11 mouse cellular contexts compared by ENCODE assay signal in the genomic region with DNA sequence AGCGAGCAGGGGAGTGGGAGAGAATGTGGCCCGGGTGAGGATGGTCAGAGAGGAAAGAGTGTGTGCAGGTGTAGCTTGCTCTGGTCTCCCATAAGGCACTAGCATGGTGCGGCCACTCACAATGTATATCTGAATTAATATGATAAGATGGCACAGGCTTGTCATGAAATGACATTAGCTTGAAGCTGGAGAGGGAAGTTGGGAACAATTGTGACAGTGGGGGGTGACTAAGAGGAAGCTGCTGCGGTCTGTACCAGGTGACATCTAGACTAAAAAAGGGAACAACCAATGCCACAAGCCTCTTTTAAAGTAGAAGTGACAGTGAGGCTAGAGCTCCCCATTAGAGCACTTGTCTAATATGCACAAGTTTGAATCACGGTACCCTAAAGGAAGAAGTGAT.
DNase-seq lines count a peak whose midpoint lies in the region; ATAC-seq and TF ChIP-seq lines count a peak whose summit lies in the region.
"Had no signal": no experiment of that assay in that cellular context is flagged by ENCODE, and none has a peak within 500 bp of the region (broad histone marks: within the 10 kb centered on the region; RNA-seq: fewer than 3 reads in every experiment).

No protein-coding gene starts in this region.

- WGBS in lung, postnatal 0 days, result 86% methylated on average over 5 of the region's 5 CpGs
- 36% methylated on average over 5 of the region's 5 CpGs for WGBS in liver, postnatal 0 days (ENCODE audit: insufficient replicate concordance)
- 9% methylated on average over 5 of the region's 5 CpGs for WGBS in spleen, adult 2 months
- 84% methylated on average over 5 of the region's 5 CpGs for WGBS in forebrain, embryonic 14.5 days

- H3K79me2 ChIP-seq in MEL (ENCODE audit: control insufficient read depth, insufficient read depth, low read length, poor library complexity), result no peaks in the 10 kb centered on the region

- no peak for TF ChIP-seq EP300 in lung, postnatal 0 days (IDR thresholded peaks at IDR 0.05)
- peak; percentile 75 to 88 for TF ChIP-seq EP300 in MEL (IDR thresholded peaks at IDR 0.05; ENCODE audit: low read depth in 1 of 2, low read length in 2 of 2)
- no peak for TF ChIP-seq EP300 in liver, postnatal 0 days (IDR thresholded peaks at IDR 0.05; ENCODE audit: low read depth)

- peak; percentile 41 for DNase-seq in lung, postnatal 0 days (ENCODE audit: low spot score)
- DNase-seq in lung, postnatal 4 days, result no peak
- DNase-seq in MEL (ENCODE audit: low read depth, low spot score), result peak; percentile 96
- no peak for DNase-seq in liver, postnatal 0 days
- DNase-seq in spleen, adult 2 months (ENCODE audit: low read depth in 1 of 2, low spot score in 2 of 2), result peak; percentile 47 to 69
- DNase-seq in forebrain, embryonic 14.5 days (ENCODE audit: low spot score), result no peak
- DNase-seq in left cerebral cortex, postnatal 10 days (ENCODE audit: extremely low spot score in 1 of 2, low spot score in 2 of 2), result no peak
- DNase-seq: kidney, adult 18-20 months had no signal

- H3K4me2 ChIP-seq in lung, postnatal 0 days (replicated peaks; ENCODE audit: low read depth, low read length), result no peak overlapping the region
- no peak overlapping the region for H3K4me2 ChIP-seq in liver, postnatal 0 days (ENCODE audit: low read depth, low read length)
- H3K4me2 ChIP-seq in forebrain, embryonic 14.5 days (ENCODE audit: low read length), result no peak overlapping the region
- H3K4me2 ChIP-seq: hindbrain, embryonic 12.5 days had no signal

- intact Hi-C loops in left cerebral cortex, postnatal 10 days (cut with DNase I), result no loop called here

- no peak overlapping the region for H3K4me3 ChIP-seq in lung, postnatal 0 days (ENCODE audit: low read depth, low read length)
- no peak overlapping the region for H3K4me3 ChIP-seq in MEL (ENCODE audit: control insufficient read depth in 1 of 2, insufficient read depth in 1 of 2, low read depth in 2 of 2, low read length in 2 of 2)
- H3K4me3 ChIP-seq in liver, postnatal 0 days (ENCODE audit: low read depth, low read length), result no peak overlapping the region
- no peak overlapping the region for H3K4me3 ChIP-seq in spleen, adult 2 months (ENCODE audit: extremely low read depth, insufficient read depth, insufficient read length)
- H3K4me3 ChIP-seq in forebrain, embryonic 14.5 days (ENCODE audit: low read depth, low read length), result no peak overlapping the region
- H3K4me3 ChIP-seq: heart, adult 2 months; hindbrain, embryonic 12.5 days had no signal

- no peak for TF ChIP-seq RAD21 in MEL (IDR thresholded peaks at IDR 0.05; ENCODE audit: low read depth, low read length)

- no peak for TF ChIP-seq POLR2A in MEL (IDR thresholded peaks at IDR 0.05; ENCODE audit: control insufficient read depth in 1 of 2, insufficient read depth in 1 of 2, low read depth in 1 of 2, low read length in 2 of 2, poor library complexity in 1 of 2)
- TF ChIP-seq POLR2A in spleen, adult 2 months (IDR thresholded peaks at IDR 0.05; ENCODE audit: low read depth, low read length), result no peak

- peak; percentile 28; the same call in 1 of the 2 replicates for ATAC-seq in lung, postnatal 0 days
- ATAC-seq in liver, postnatal 0 days, result peak; percentile 62
- no peak for ATAC-seq in activated CD4-positive, CD25-positive, alpha-beta regulatory T cell, adult 4 months
- ATAC-seq in forebrain, embryonic 14.5 days, result no peak

- H3K27me3 ChIP-seq in lung, postnatal 0 days (replicated peaks; ENCODE audit: insufficient read depth, low read length), result no peaks in the 10 kb centered on the region
- no peaks in the 10 kb centered on the region for H3K27me3 ChIP-seq in MEL (ENCODE audit: control insufficient read depth in 1 of 2, insufficient read depth in 2 of 2, low read length in 2 of 2)
- no peaks in the 10 kb centered on the region for H3K27me3 ChIP-seq in liver, postnatal 0 days (ENCODE audit: insufficient read depth, low read length)
- H3K27me3 ChIP-seq in spleen, adult 2 months (ENCODE audit: control insufficient read depth, insufficient read depth, low read length), result no peaks in the 10 kb centered on the region
- no peaks in the 10 kb centered on the region; the same call in 1 of the 2 replicates for H3K27me3 ChIP-seq in forebrain, embryonic 14.5 days (replicated peaks; ENCODE audit: control insufficient read depth, insufficient read depth, low read length)
- H3K27me3 ChIP-seq: hindbrain, embryonic 12.5 days had no signal

- H3K4me1 ChIP-seq in lung, postnatal 0 days (ENCODE audit: insufficient read depth, low read depth, low read length), result no peaks in the 10 kb centered on the region
- H3K4me1 ChIP-seq in MEL (ENCODE audit: control insufficient read depth in 1 of 2, insufficient read depth in 2 of 2, low read length in 2 of 2), result peaks cover 6 to 15% of the 10 kb centered on the region in 2 experiments
- peaks cover 11% of the 10 kb centered on the region; the same call in 1 of the 2 replicates for H3K4me1 ChIP-seq in liver, postnatal 0 days (ENCODE audit: insufficient read depth)
- peaks cover 37% of the 10 kb centered on the region for H3K4me1 ChIP-seq in spleen, adult 2 months (ENCODE audit: control insufficient read depth, insufficient read depth, insufficient read length)
- H3K4me1 ChIP-seq in forebrain, embryonic 14.5 days (ENCODE audit: control insufficient read depth, insufficient read depth, low read length), result no peaks in the 10 kb centered on the region
- H3K4me1 ChIP-seq: hindbrain, embryonic 12.5 days had no signal

- H3K27ac ChIP-seq in lung, postnatal 0 days (ENCODE audit: low read length), result no peak overlapping the region
- H3K27ac ChIP-seq in MEL (ENCODE audit: control insufficient read depth, low read depth, low read length), result peak overlapping the region; percentile 4; the same call in 1 of the 2 replicates
- peak overlapping the region; percentile 55; the same call in 1 of the 2 replicates for H3K27ac ChIP-seq in liver, postnatal 0 days (ENCODE audit: low read depth)
- peak overlapping the region; percentile 59 for H3K27ac ChIP-seq in spleen, adult 2 months (ENCODE audit: insufficient read depth, low read length)
- no peak overlapping the region for H3K27ac ChIP-seq in forebrain, embryonic 14.5 days (ENCODE audit: low read depth, low read length)
- H3K27ac ChIP-seq: heart, adult 2 months; hindbrain, embryonic 12.5 days had no signal

- no peaks in the 10 kb centered on the region for H3K9me3 ChIP-seq in lung, postnatal 0 days (ENCODE audit: low read length)
- no peaks in the 10 kb centered on the region for H3K9me3 ChIP-seq in MEL (replicated peaks; ENCODE audit: insufficient read depth, low read length)
- H3K9me3 ChIP-seq in liver, postnatal 0 days (ENCODE audit: low read length), result no peaks in the 10 kb centered on the region
- H3K9me3 ChIP-seq in forebrain, embryonic 14.5 days (replicated peaks; ENCODE audit: control insufficient read depth, low read length), result no peaks in the 10 kb centered on the region
- H3K9me3 ChIP-seq: hindbrain, embryonic 12.5 days had no signal

- H3K9ac ChIP-seq in lung, postnatal 0 days (replicated peaks; ENCODE audit: low read depth), result no peak overlapping the region
- no peak overlapping the region for H3K9ac ChIP-seq in MEL (ENCODE audit: control insufficient read depth, low read depth, low read length, poor library complexity, severe bottlenecking)
- H3K9ac ChIP-seq in liver, postnatal 0 days (replicated peaks), result no peak overlapping the region
- H3K9ac ChIP-seq in forebrain, embryonic 14.5 days (ENCODE audit: low read length), result no peak overlapping the region
- H3K9ac ChIP-seq: hindbrain, embryonic 12.5 days had no signal

- no peak for TF ChIP-seq CTCF in lung, postnatal 0 days (IDR thresholded peaks at IDR 0.05)
- TF ChIP-seq CTCF in MEL (IDR thresholded peaks at IDR 0.05 in 2 of 3, conservative IDR thresholded peaks at IDR 0.05 in 1 of 3; ENCODE audit: control insufficient read depth in 1 of 3, insufficient read depth in 1 of 3, low read depth in 2 of 3, low read length in 3 of 3, poor library complexity in 1 of 3, severe bottlenecking in 1 of 3), result no peak
- no peak for TF ChIP-seq CTCF in liver, postnatal 0 days (IDR thresholded peaks at IDR 0.05; ENCODE audit: low read depth)
- TF ChIP-seq CTCF in spleen, adult 2 months (IDR thresholded peaks at IDR 0.05; ENCODE audit: extremely low read depth, insufficient read depth, insufficient read length, insufficient replicate concordance), result no peak

- H3K36me3 ChIP-seq in lung, postnatal 0 days (ENCODE audit: insufficient read depth, low read length), result no peaks in the 10 kb centered on the region
- peaks cover 0 to 11% of the 10 kb centered on the region in 2 experiments; a peak in 2 of 4 replicates for H3K36me3 ChIP-seq in MEL (ENCODE audit: control insufficient read depth in 1 of 2, insufficient read depth in 2 of 2, low read length in 2 of 2)
- H3K36me3 ChIP-seq in liver, postnatal 0 days (replicated peaks; ENCODE audit: insufficient read depth, low read length), result peaks cover 15% of the 10 kb centered on the region
- H3K36me3 ChIP-seq in spleen, adult 2 months (ENCODE audit: control insufficient read depth, insufficient read depth, low read length), result no peaks in the 10 kb centered on the region; the same call in 1 of the 2 replicates
- no peaks in the 10 kb centered on the region for H3K36me3 ChIP-seq in forebrain, embryonic 14.5 days (ENCODE audit: control insufficient read depth, insufficient read depth, low read length)
- H3K36me3 ChIP-seq: hindbrain, embryonic 12.5 days had no signal

TF ChIP-seq in MEL, 35 proteins besides CTCF, POLR2A, EP300 and RAD21 (continues in another document):
- no peak for TF ChIP-seq JUND (IDR thresholded peaks at IDR 0.05; ENCODE audit: low read depth, low read length)
- no peak for TF ChIP-seq GABPA (IDR thresholded peaks at IDR 0.05; ENCODE audit: low read depth, low read length)
- TF ChIP-seq TCF12 (IDR thresholded peaks at IDR 0.05; ENCODE audit: low read depth, low read length), result peak; percentile 65; the same call in 1 of the 2 replicates
- TF ChIP-seq TBP (IDR thresholded peaks at IDR 0.05; ENCODE audit: low read depth, low read length), result peak; percentile 57
- TF ChIP-seq USF2 (IDR thresholded peaks at IDR 0.05; ENCODE audit: borderline replicate concordance in 1 of 2, insufficient read depth in 1 of 2, low read depth in 1 of 2, low read length in 2 of 2), result no peak
- no peak for TF ChIP-seq MAFK (IDR thresholded peaks at IDR 0.05; ENCODE audit: borderline replicate concordance, low read depth, low read length)
- TF ChIP-seq ETS1 (IDR thresholded peaks at IDR 0.05; ENCODE audit: low read depth, low read length), result peak; percentile 95
- no peak for TF ChIP-seq KAT2A (conservative IDR thresholded peaks at IDR 0.05; ENCODE audit: low read depth, low read length)
- no peak for TF ChIP-seq ELF1 (IDR thresholded peaks at IDR 0.05; ENCODE audit: low read depth, low read length)
- no peak for TF ChIP-seq ZKSCAN1 (IDR thresholded peaks at IDR 0.05; ENCODE audit: low read depth, low read length)
- TF ChIP-seq MXI1 (IDR thresholded peaks at IDR 0.05; ENCODE audit: low read depth, low read length), result 0 out of 2 replicates have a peak, but pooled peaks have one; percentile 33
- peak; percentile 80 for TF ChIP-seq SIN3A (IDR thresholded peaks at IDR 0.05; ENCODE audit: low read length)
- 0 out of 2 replicates have a peak, but pooled peaks have one; percentile 18 for TF ChIP-seq HCFC1 (IDR thresholded peaks at IDR 0.05; ENCODE audit: low read depth, low read length)
- peak; percentile 59 for TF ChIP-seq GATA1 (IDR thresholded peaks at IDR 0.05; ENCODE audit: low read depth, low read length)

Comparison
In these comparisons a context has a peak if more than half of its experiments do, and no peak if none do; other contexts are left out.
1. DNase-seq: peak in lung, postnatal 0 days (single experiment), MEL (single experiment) and spleen, adult 2 months (2 of 2); none in lung, postnatal 4 days (0 of 2), liver, postnatal 0 days (single experiment), forebrain, embryonic 14.5 days (single experiment) and left cerebral cortex, postnatal 10 days (0 of 2).
2. ATAC-seq: peak in lung, postnatal 0 days (single experiment) and liver, postnatal 0 days (single experiment); none in activated CD4-positive, CD25-positive, alpha-beta regulatory T cell, adult 4 months (single experiment) and forebrain, embryonic 14.5 days (single experiment).
3. H3K27ac ChIP-seq: peak in MEL (single experiment), liver, postnatal 0 days (single experiment) and spleen, adult 2 months (single experiment); none in lung, postnatal 0 days (single experiment) and forebrain, embryonic 14.5 days (single experiment).